Mouse (Mus musculus) C2C12 (cell line): ENCODE data around the gene Tiam2. TPM values are rescaled to one million over a fixed set of nuclear protein-coding genes. Genes with fewer than 3 reads are reported as not detected.

Experiments
- H3K27me3 ChIP-seq: one replicate; pipeline ENCODE4 v1.6.1; 2011; ENCODE audit not compliant: control insufficient read depth, insufficient read depth, insufficient read length
- H3K36me3 ChIP-seq: one replicate; pipeline ENCODE4 v1.6.1; 2011; ENCODE audit not compliant: control insufficient read depth, insufficient read depth
- H3K4me3 ChIP-seq: one replicate; pipeline ENCODE4 v1.5.1; 2011; ENCODE audit warnings: mild to moderate bottlenecking, control low read depth; ENCODE audit not compliant: poor library complexity, insufficient read depth, severe bottlenecking
- H3K79me2 ChIP-seq: one replicate; pipeline ENCODE4 v1.6.1; 2011; ENCODE audit not compliant: control insufficient read depth, insufficient read depth
- H3K79me3 ChIP-seq: one replicate; pipeline ENCODE4 v1.6.1; 2011; ENCODE audit warnings: low read depth, control low read depth
- H3ac ChIP-seq: one replicate; pipeline ENCODE3; 2011; ENCODE audit warnings: low read depth; ENCODE audit not compliant: control insufficient read depth, insufficient read length
- CEBPB ChIP-seq: IDR thresholded peaks from one replicate; pipeline ENCODE4 v1.6.1; 2011; ENCODE audit warnings: low read depth, mild to moderate bottlenecking, control low read depth, moderate library complexity
- CTCF ChIP-seq: IDR thresholded peaks from one replicate; pipeline ENCODE4 v1.5.1; 2011; ENCODE audit not compliant: control insufficient read depth, insufficient read depth, insufficient read length
- FOSL1 ChIP-seq: IDR thresholded peaks from one replicate; pipeline ENCODE4 v1.8.0; 2011; ENCODE audit warnings: mild to moderate bottlenecking, low read length; ENCODE audit not compliant: poor library complexity, insufficient read depth, severe bottlenecking
- MAX ChIP-seq: IDR thresholded peaks from one replicate; pipeline ENCODE4 v1.6.1; 2011; ENCODE audit warnings: mild to moderate bottlenecking, control low read depth
- MYOD1 ChIP-seq: IDR thresholded peaks from one replicate; pipeline ENCODE4 v1.6.1; 2011; ENCODE audit warnings: low read depth; ENCODE audit not compliant: control insufficient read depth, insufficient read length
- MYOG ChIP-seq: IDR thresholded peaks from one replicate; pipeline ENCODE4 v1.6.1; 2011; ENCODE audit not compliant: control insufficient read depth, insufficient read length; ENCODE audit errors: extremely low read depth
- USF1 ChIP-seq: IDR thresholded peaks from one replicate; pipeline ENCODE4 v1.6.1; 2011; ENCODE audit warnings: low read depth, mild to moderate bottlenecking, control low read depth, moderate library complexity
- polyA plus RNA-seq: library from polyadenylated mRNA; unstranded; fragments of >200 nt; fragmentation: generic; extraction: Trizol; gene quantifications from one replicate; pipeline ENCODE4 v1.2.1, GENCODE M21; 2012; ENCODE audit warnings: missing spikeins

Tiam2 gene
- polyA plus RNA-seq, 1 experiment: 28.3 TPM

- Histone ChIP-seq H3K79me3 (no peaks in the 10 kb centered on the region), H3ac (no peak overlapping the region), H3K79me2 (no peaks in the 10 kb centered on the region), H3K4me3 (no peak overlapping the region), H3K36me3 (no peaks in the 10 kb centered on the region), H3K27me3 (no peaks in the 10 kb centered on the region)
- no peak for TF ChIP-seq MYOG
- no peak for TF ChIP-seq USF1
- no peak for TF ChIP-seq CTCF
- TF ChIP-seq CEBPB: no peak
- no peak for TF ChIP-seq MYOD1
- TF ChIP-seq FOSL1: no peak
- no peak for TF ChIP-seq MAX
Observed at GRCm38 (mm10) chr17:3541033-3541432, 214.7 kb downstream of the Tiam2 start.

GRCm38 (mm10) chr17:3547725-3548124 lies 221.4 kb downstream of the Tiam2 start:
- TF ChIP-seq MYOD1: no peak
- no peak for TF ChIP-seq MAX
- TF ChIP-seq FOSL1: no peak
- TF ChIP-seq USF1: no peak
- TF ChIP-seq MYOG: no peak
- TF ChIP-seq CEBPB: no peak
- H3K36me3 ChIP-seq: peaks cover 3% of the 10 kb centered on the region

GRCm38 (mm10) chr17:3556251-3556650 lies 229.9 kb downstream of the Tiam2 start:
- Histone ChIP-seq H3K4me3 (no peak overlapping the region), H3K27me3 (no peaks in the 10 kb centered on the region), H3K79me2 (no peaks in the 10 kb centered on the region), H3K79me3 (no peaks in the 10 kb centered on the region), H3ac (no peak overlapping the region), H3K36me3 (peaks cover 7% of the 10 kb centered on the region)
- no peak for TF ChIP-seq FOSL1
- TF ChIP-seq MYOD1: no peak
- no peak for TF ChIP-seq MAX
- no peak for TF ChIP-seq MYOG
- no peak for TF ChIP-seq USF1
- no peak for TF ChIP-seq CEBPB
- TF ChIP-seq CTCF: no peak

More at GRCm38 (mm10) chr17:3547725-3548124, 221.4 kb downstream of the Tiam2 start:
- H3K27me3 ChIP-seq: no peaks in the 10 kb centered on the region
- no peaks in the 10 kb centered on the region for H3K79me2 ChIP-seq
- no peak overlapping the region for H3ac ChIP-seq
- no peak overlapping the region for H3K4me3 ChIP-seq
- no peaks in the 10 kb centered on the region for H3K79me3 ChIP-seq

GRCm38 (mm10) chr17:3557331-3558311 lies 231.2 kb downstream of the Tiam2 start, which contains the start of gene Tfb1m:
TSS of gene Tfb1m (minus strand) at chr17:3557781.
- peak within 1 kb of the TSS; percentile 50 for H3K4me3 ChIP-seq
- TF ChIP-seq MAX (peak; percentile 73), CTCF (no peak), CEBPB (no peak), MYOD1 (peak; percentile 36), FOSL1 (no peak), USF1 (no peak), MYOG (no peak)
- H3K27me3 ChIP-seq: no peaks in the 10 kb centered on the region
- peaks cover 4% of the 10 kb centered on the region for H3K36me3 ChIP-seq
- H3K79me2 ChIP-seq: no peaks in the 10 kb centered on the region
- H3ac ChIP-seq: peak within 1 kb of the TSS; percentile 74
- no peaks in the 10 kb centered on the region for H3K79me3 ChIP-seq

- TF ChIP-seq MYOD1 (no peak), MAX (no peak), CEBPB (no peak), USF1 (no peak), FOSL1 (no peak), MYOG (no peak), CTCF (no peak)
- no peaks in the 10 kb centered on the region for H3K79me3 ChIP-seq
- no peaks in the 10 kb centered on the region for H3K27me3 ChIP-seq
- H3ac ChIP-seq: no peak overlapping the region
- peak overlapping the region; percentile 26 for H3K4me3 ChIP-seq
- H3K36me3 ChIP-seq: no peaks in the 10 kb centered on the region
- no peaks in the 10 kb centered on the region for H3K79me2 ChIP-seq
Observed at GRCm38 (mm10) chr17:3558356-3558870, 232.0 kb downstream of the Tiam2 start.
